Mouse (Mus musculus) spleen, adult 2 months (tissue): ENCODE data around the gene Slc19a1.

ENCODE experiments used
- CTCF ChIP-seq: fragments of 200-500 bp; IDR thresholded peaks from 2 replicates; pipeline ENCODE4 v1.5.1; 2011; ENCODE audit warnings: mild to moderate bottlenecking, inconsistent platforms; ENCODE audit not compliant: insufficient read depth, insufficient read length, insufficient replicate concordance; ENCODE audit errors: extremely low read depth
- POLR2A ChIP-seq: fragments of 200-500 bp; IDR thresholded peaks from 2 replicates; pipeline ENCODE4 v1.6.1; 2011; ENCODE audit warnings: low read depth, low read length, inconsistent platforms

GRCm38 (mm10) chr10:77091538-77092097, 59.6 kb downstream of the Slc19a1 start:
- TF ChIP-seq CTCF = no peak
- no peak for TF ChIP-seq POLR2A
